Mouse (Mus musculus) lung, postnatal 0 days (tissue): ENCODE measurements around the gene Polr3h. TPM values are rescaled to one million over a fixed set of nuclear protein-coding genes. Genes with fewer than 3 reads are reported as not detected.

ENCODE experiments used
- ATAC-seq: fragments of 200-750 bp; cut with Nextera tagmentation; 2 replicates; pipeline ENCODE4 v1.8.0; 2017; ENCODE audit warnings: moderate library complexity
- DNase-seq: peaks from one replicate; pipeline ENCODE4 v3.0.0-alpha.2; 2016; ENCODE audit warnings: low spot score
- H3K27ac ChIP-seq: fragments of 300-500 bp; sonication (generic); 2 replicates; pipeline ENCODE4 v1.5.1; 2014; ENCODE audit warnings: antibody characterized with exemption, mild to moderate bottlenecking, low read length, mixed read lengths
- H3K27me3 ChIP-seq: fragments of 300-500 bp; sonication (generic); replicated peaks from 2 replicates; pipeline ENCODE4 v1.6.1; 2014; ENCODE audit warnings: low read length, mixed read lengths; ENCODE audit not compliant: insufficient read depth
- H3K36me3 ChIP-seq: fragments of 300-500 bp; sonication (generic); 2 replicates; pipeline ENCODE4 v1.6.1; 2014; ENCODE audit warnings: low read length, mixed read lengths; ENCODE audit not compliant: insufficient read depth
- H3K4me1 ChIP-seq: fragments of 300-500 bp; sonication (generic); 2 replicates; pipeline ENCODE4 v1.6.1; 2014; ENCODE audit warnings: antibody characterized with exemption, low read depth, low read length, mixed read lengths; ENCODE audit not compliant: insufficient read depth
- H3K4me2 ChIP-seq: fragments of 300-500 bp; sonication (generic); replicated peaks from 2 replicates; pipeline ENCODE4 v1.6.1; 2014; ENCODE audit warnings: low read depth, mild to moderate bottlenecking, low read length, moderate library complexity, mixed read lengths
- H3K4me3 ChIP-seq: fragments of 300-500 bp; sonication (generic); 2 replicates; pipeline ENCODE4 v1.5.1; 2014; ENCODE audit warnings: low read depth, low read length
- H3K9ac ChIP-seq: fragments of 300-500 bp; sonication (generic); replicated peaks from 2 replicates; pipeline ENCODE4 v1.6.1; 2014; ENCODE audit warnings: low read depth, mild to moderate bottlenecking
- H3K9me3 ChIP-seq: fragments of 300-500 bp; sonication (generic); 2 replicates; pipeline ENCODE4 v1.6.1; 2016; ENCODE audit warnings: low read length, mixed read lengths
- CTCF ChIP-seq: IDR thresholded peaks from 2 replicates; pipeline ENCODE4 v1.5.1; 2016; ENCODE audit warnings: antibody characterized with exemption, mild to moderate bottlenecking
- EP300 ChIP-seq: IDR thresholded peaks from 2 replicates; pipeline ENCODE4 v1.6.1; 2016; ENCODE audit warnings: antibody characterized with exemption, mild to moderate bottlenecking, control low read depth
- WGBS: fragments of 180-500 bp; shearing (Covaris S2); extraction: QIAGEN DNeasy Blood & Tissue Kit; methylation state at CpG from one replicate; pipeline ENCODE4 v1.1.7; 2014; 5-methylcytosine and 5-hydroxymethylcytosine counted together
- polyA plus RNA-seq: library from polyadenylated mRNA; unstranded; fragments of >200 nt; fragmentation: Nextera tagmentation; extraction: Ambion mirVana; gene quantifications from 2 replicates; pipeline ENCODE4 v1.2.1, GENCODE M21; 2015

Gene Polr3h
- polyA plus RNA-seq, 1 experiment from 2014 or later: 43.1 TPM

GRCm38 (mm10) chr15:81966062-81966829 lies 40.2 kb upstream of the Polr3h start:
- Histone ChIP-seq H3K9ac (no peak overlapping the region), H3K9me3 (no peaks in the 10 kb centered on the region), H3K4me1 (no peaks in the 10 kb centered on the region), H3K4me3 (no peak overlapping the region), H3K36me3 (no peaks in the 10 kb centered on the region), H3K27me3 (no peaks in the 10 kb centered on the region), H3K4me2 (no peak overlapping the region), H3K27ac (no peak overlapping the region)
- DNase-seq (peak; percentile 22), ATAC-seq (peak; percentile 65)
- WGBS: 50% methylated on average over 11 of the region's 14 CpGs
- no peak for TF ChIP-seq EP300
- TF ChIP-seq CTCF: no peak

- DNase-seq (no peak), ATAC-seq (no peak)
- H3K9ac ChIP-seq: no peak overlapping the region
- H3K9me3 ChIP-seq: no peaks in the 10 kb centered on the region
- no peak for TF ChIP-seq CTCF
- TF ChIP-seq EP300: no peak
- H3K4me2 ChIP-seq: no peak overlapping the region
- no peaks in the 10 kb centered on the region for H3K4me1 ChIP-seq
- WGBS: 67% methylated on average over 4 of the region's 4 CpGs
- H3K4me3 ChIP-seq: no peak overlapping the region
- H3K27ac ChIP-seq: no peak overlapping the region
- no peaks in the 10 kb centered on the region for H3K27me3 ChIP-seq
- no peaks in the 10 kb centered on the region for H3K36me3 ChIP-seq
Measured at GRCm38 (mm10) chr15:81964980-81965545, 39.0 kb upstream of the Polr3h start.

GRCm38 (mm10) chr15:81964262-81964661 lies 38.2 kb upstream of the Polr3h start:
- WGBS: 30% methylated on average over 1 of the region's 1 CpGs
- H3K27ac ChIP-seq: no peak overlapping the region

GRCm38 (mm10) chr15:81961078-81961451 lies 35.0 kb upstream of the Polr3h start:
- Histone ChIP-seq H3K36me3 (no peaks in the 10 kb centered on the region), H3K4me1 (no peaks in the 10 kb centered on the region), H3K9ac (no peak overlapping the region), H3K9me3 (no peaks in the 10 kb centered on the region), H3K4me3 (peak overlapping the region; percentile 59), H3K27ac (peak overlapping the region; percentile 20; the same call in 1 of the 2 replicates), H3K27me3 (no peaks in the 10 kb centered on the region), H3K4me2 (peak overlapping the region; percentile 100)
- DNase-seq (no peak), ATAC-seq (no peak)
- WGBS: under 1% methylated on average over 7 of the region's 8 CpGs
- no peak for TF ChIP-seq CTCF
- no peak for TF ChIP-seq EP300

More at GRCm38 (mm10) chr15:81964262-81964661, 38.2 kb upstream of the Polr3h start:
- TF ChIP-seq EP300: no peak
- no peak for TF ChIP-seq CTCF
- Histone ChIP-seq H3K36me3 (no peaks in the 10 kb centered on the region), H3K9me3 (no peaks in the 10 kb centered on the region), H3K4me1 (no peaks in the 10 kb centered on the region), H3K4me2 (no peak overlapping the region), H3K27me3 (no peaks in the 10 kb centered on the region), H3K4me3 (no peak overlapping the region), H3K9ac (no peak overlapping the region)
- ATAC-seq (no peak), DNase-seq (no peak)

- peak within 1 kb of the TSS; percentile 62 for H3K9ac ChIP-seq
- no peaks in the 10 kb centered on the region for H3K9me3 ChIP-seq
- TF ChIP-seq CTCF (peak; percentile 82), EP300 (no peak)
- no peaks in the 10 kb centered on the region for H3K4me1 ChIP-seq
- H3K4me3 ChIP-seq: peak within 1 kb of the TSS; percentile 59
- H3K4me2 ChIP-seq: peak within 1 kb of the TSS; percentile 100
- peak; percentile 99 for DNase-seq
- WGBS: under 1% methylated on average over 60 of the region's 77 CpGs
- no peaks in the 10 kb centered on the region for H3K27me3 ChIP-seq
- no peaks in the 10 kb centered on the region for H3K36me3 ChIP-seq
- H3K27ac ChIP-seq: peak within 1 kb of the TSS; percentile 82
- peak; percentile 99 for ATAC-seq
Measured at GRCm38 (mm10) chr15:81960171-81961077, 34.4 kb upstream of the Polr3h start, which contains the start of gene Pmm1. Gene Pmm1 (minus strand): TSS chr15:81960930.

GRCm38 (mm10) chr15:81958906-81959305 lies 32.9 kb upstream of the Polr3h start:
- Histone ChIP-seq H3K4me1 (no peaks in the 10 kb centered on the region), H3K27ac (no peak overlapping the region), H3K27me3 (no peaks in the 10 kb centered on the region), H3K9me3 (no peaks in the 10 kb centered on the region), H3K9ac (no peak overlapping the region), H3K4me2 (no peak overlapping the region), H3K36me3 (no peaks in the 10 kb centered on the region), H3K4me3 (no peak overlapping the region)
- DNase-seq (no peak), ATAC-seq (no peak)
- no peak for TF ChIP-seq CTCF
- TF ChIP-seq EP300: no peak
- 70% methylated on average over 3 of the region's 3 CpGs for WGBS
